Mouse (Mus musculus) left cerebral cortex, postnatal 10 days (tissue): ENCODE results near the gene Hist1h3g. TPM values are rescaled to one million over a fixed set of nuclear protein-coding genes. Genes with fewer than 3 reads are reported as not detected.
"Not testable (repeated sequence)": the region's sequence is repeated elsewhere in the genome, so short reads cannot be mapped to it uniquely, and the experiment has no call there.

Experiments
- DNase-seq, 2 experiments: peaks; one replicate each; pipeline ENCODE4 v3.0.0; 2021 to 2022; ENCODE audit warnings: low spot score in 2 of 2, mixed read lengths in 1 of 2; ENCODE audit errors: extremely low spot score in 1 of 2
- intact Hi-C: fragments of 180-260 bp; cut with DNase I; formaldehyde crosslinking; loops from one replicate; pipeline ENCODE4 v1.15.1; 2025
- total RNA-seq, 2 experiments: library from RNA; stranded (reverse); gene quantifications; 2 replicates each; pipeline ENCODE4 v1.2.3; 2021

Hist1h3g gene
- total RNA-seq, 2 experiments from 2014 or later = 9.7 to 10.4 TPM

- DNase-seq = no peak
- intact Hi-C loops = no loop called here
Measured at GRCm38 (mm10) chr13:23546694-23547093, 11.5 kb downstream of the Hist1h3g start.

DNA sequence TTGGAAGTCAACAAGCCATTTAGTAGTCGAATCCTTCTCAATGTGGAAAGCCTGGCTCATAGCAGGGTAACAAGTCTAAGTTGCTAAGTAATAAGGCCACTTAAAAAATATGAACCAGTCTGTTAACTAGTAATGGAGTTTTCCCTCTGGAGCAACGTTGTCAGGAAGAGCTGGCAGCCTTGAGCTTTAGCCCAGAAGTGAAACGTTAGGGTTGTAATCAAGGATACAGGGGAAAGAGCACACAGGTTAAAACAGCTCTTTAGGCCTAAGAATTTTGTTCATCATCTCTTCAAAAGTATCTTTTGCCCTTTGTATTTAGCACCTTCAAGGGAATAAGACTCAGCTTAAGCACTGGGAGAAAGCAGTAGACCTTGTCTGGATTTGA is 15.5 kb downstream of the Hist1h3g start:
- no peak for DNase-seq
- intact Hi-C loops = loop anchor here (10.0 kb wide), 1 partner anchor 204 kb away; the partner anchor contains the start of genes Hist1h2ab, Hist1h3b and Hist1h4b

DNA sequence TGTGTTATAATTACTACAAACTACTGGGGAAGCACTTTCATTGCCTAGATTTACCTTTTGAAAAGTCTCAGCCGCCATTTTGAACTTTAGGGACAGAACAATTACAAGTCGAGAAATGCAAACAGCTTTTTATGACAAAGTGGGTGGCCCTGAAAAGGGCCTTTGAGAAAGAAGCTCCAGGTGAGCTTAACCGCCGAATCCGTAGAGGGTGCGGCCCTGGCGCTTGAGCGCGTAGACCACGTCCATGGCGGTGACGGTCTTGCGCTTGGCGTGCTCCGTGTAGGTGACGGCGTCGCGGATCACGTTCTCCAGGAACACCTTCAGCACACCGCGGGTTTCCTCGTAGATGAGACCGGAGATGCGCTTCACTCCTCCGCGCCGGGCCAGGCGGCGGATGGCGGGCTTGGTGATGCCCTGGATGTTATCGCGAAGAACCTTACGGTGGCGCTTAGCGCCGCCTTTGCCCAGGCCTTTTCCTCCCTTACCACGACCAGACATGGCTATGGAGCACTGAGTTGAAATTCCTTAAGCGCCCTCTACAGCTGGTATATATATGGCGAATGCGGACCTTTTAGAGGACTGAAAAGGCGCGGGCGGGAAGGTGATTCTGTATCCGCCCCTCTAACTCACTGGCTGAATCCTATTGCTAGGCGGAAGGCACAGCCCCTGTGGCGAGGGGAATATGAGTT is 16.1 kb downstream of the Hist1h3g start, which contains the start of gene Hist1h4f:
Gene Hist1h4f, minus strand, starts transcription at position 503 of the 689 bp plus-strand sequence.
- intact Hi-C loops = loop anchor here (10.0 kb wide), 1 partner anchor 204 kb away; the partner anchor contains the start of genes Hist1h2ab, Hist1h3b and Hist1h4b
- peak; percentile 90 for DNase-seq

GRCm38 (mm10) chr13:23551931-23552914 is 17.0 kb downstream of the Hist1h3g start:
- DNase-seq = no peak
- intact Hi-C loops = loop anchor here (10.0 kb wide), 1 partner anchor 203 kb away; the partner anchor contains the start of genes Hist1h2ab, Hist1h3b and Hist1h4b

- no peak for DNase-seq
- intact Hi-C loops = loop anchor here (10.0 kb wide), 1 partner anchor 202 kb away; the partner anchor contains the start of genes Hist1h2ab, Hist1h3b and Hist1h4b
Measured at GRCm38 (mm10) chr13:23552962-23553361, 17.7 kb downstream of the Hist1h3g start, which contains the start of gene Hist1h1d. Gene Hist1h1d (plus strand): TSS chr13:23553262.

DNA sequence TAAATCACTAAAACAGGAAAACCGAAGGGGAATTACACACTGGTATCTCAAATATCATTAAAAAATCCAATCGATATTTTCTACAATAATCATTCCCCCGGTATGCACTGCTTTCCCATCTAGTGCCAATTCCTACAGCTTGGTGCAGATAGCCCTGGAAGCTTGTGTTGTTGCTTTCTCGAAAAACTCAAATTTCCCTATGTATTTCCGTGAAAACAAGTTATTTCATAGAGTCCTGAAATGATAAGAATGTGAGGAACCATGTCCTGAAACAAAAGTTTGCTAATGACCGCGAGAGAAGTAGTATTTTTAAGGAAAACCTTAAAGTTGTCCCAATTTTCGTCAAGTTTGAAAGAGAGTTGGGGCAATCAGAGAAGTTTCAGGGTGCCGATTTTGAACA is 19.2 kb downstream of the Hist1h3g start:
- no peak for DNase-seq
- intact Hi-C loops = loop anchor here (10.0 kb wide), 1 partner anchor 200 kb away; the partner anchor contains the start of genes Hist1h2ab, Hist1h3b and Hist1h4b

GRCm38 (mm10) chr13:23554925-23555838 is 20.0 kb downstream of the Hist1h3g start:
- DNase-seq = peak; percentile 77 to 80
- intact Hi-C loops = loop anchor here (10.0 kb wide), 1 partner anchor 200 kb away; the partner anchor contains the start of genes Hist1h2ab, Hist1h3b and Hist1h4b

DNA sequence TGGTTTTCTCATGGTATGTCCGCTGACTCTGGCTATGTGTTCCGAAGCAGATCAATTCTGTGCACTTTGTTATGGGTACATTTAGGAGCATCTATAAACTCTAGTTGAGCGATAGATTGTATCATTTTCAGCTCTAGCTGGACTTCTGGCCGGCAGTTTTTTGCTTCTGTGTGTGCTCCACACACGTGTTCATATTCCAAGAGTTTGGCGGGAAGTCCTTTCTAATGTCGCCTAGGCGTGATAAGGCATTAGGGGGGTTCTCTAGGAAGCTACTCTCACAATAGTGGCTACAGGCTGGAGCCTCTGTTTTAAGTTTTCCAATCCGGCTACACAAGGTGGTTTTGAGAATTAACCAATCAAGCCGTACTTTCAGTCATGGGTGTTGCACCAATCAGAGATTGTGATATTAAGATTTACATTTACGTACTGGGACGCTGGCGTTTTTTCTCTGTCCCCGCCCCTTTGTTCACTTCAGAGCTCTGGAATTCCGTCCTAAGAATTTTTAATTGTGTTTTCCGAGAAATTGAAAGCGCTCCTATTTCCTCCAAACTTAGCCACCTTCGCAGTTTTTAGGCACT is 20.7 kb downstream of the Hist1h3g start:
- intact Hi-C loops = loop anchor here (10.0 kb wide), 1 partner anchor 199 kb away; the partner anchor contains the start of genes Hist1h2ab, Hist1h3b and Hist1h4b

GRCm38 (mm10) chr13:23556906-23557305 is 21.7 kb downstream of the Hist1h3g start:
- no peak for DNase-seq
- intact Hi-C loops = loop anchor here (10.0 kb wide), 1 partner anchor 198 kb away; the partner anchor contains the start of genes Hist1h2ab, Hist1h3b and Hist1h4b

More for the DNA sequence above, 20.7 kb downstream of the Hist1h3g start:
- peak; percentile 61 to 90 for DNase-seq

DNA sequence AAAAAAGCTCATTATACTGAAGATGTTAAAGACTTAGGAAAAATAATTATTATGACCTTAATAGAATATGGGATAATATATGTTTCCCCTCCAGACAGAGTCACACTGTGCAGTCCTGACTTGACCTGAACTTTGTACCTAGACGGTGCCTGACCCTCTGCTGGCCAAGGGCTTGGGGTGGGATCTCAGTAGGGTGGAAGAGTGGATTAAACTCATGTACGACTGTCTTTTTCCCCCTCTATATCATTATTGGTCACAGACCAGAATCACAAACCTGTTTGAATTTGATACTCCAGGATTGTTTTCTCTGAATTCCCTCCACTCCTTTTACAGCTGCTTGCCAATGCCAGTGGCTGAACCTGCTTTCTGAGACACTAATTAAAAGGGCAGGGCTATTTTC is 25.5 kb downstream of the Hist1h3g start:
- DNase-seq, intact Hi-C loops: not testable (repeated sequence)

GRCm38 (mm10) chr13:23561531-23561882 is 26.3 kb downstream of the Hist1h3g start:
- intact Hi-C loops, DNase-seq: not testable (repeated sequence)

- DNase-seq = peak; percentile 95 to 98
- intact Hi-C loops = not testable (repeated sequence)
Measured at GRCm38 (mm10) chr13:23561883-23562659, 26.8 kb downstream of the Hist1h3g start, which contains the start of gene Hist1h3e. Gene Hist1h3e (minus strand): TSS chr13:23562369.

- peak in 1 of 2 experiments; percentile 68 for DNase-seq
- intact Hi-C loops = no loop called here
Measured at GRCm38 (mm10) chr13:23562699-23563462, 27.7 kb downstream of the Hist1h3g start.

DNA sequence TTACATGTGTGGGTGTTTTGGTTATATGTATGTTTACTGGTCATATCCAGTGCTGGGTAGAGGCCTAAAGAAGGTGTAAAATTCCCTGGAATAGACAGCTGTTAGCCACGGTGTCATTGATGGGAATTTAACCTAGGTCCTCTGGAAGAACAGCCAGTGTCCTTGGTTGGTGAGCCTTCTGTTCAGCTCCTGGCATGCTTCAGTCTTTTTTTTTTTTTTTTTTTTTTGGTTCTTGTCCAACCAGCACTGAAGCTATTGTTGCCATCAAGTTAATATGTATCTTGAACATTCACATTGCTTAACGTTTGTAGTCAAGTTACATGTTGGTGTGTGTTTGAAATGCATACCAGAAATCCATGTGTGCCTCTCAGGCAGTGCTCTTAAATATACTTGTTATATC is 29.3 kb downstream of the Hist1h3g start:
- no peak for DNase-seq
- intact Hi-C loops = no loop called here

DNA sequence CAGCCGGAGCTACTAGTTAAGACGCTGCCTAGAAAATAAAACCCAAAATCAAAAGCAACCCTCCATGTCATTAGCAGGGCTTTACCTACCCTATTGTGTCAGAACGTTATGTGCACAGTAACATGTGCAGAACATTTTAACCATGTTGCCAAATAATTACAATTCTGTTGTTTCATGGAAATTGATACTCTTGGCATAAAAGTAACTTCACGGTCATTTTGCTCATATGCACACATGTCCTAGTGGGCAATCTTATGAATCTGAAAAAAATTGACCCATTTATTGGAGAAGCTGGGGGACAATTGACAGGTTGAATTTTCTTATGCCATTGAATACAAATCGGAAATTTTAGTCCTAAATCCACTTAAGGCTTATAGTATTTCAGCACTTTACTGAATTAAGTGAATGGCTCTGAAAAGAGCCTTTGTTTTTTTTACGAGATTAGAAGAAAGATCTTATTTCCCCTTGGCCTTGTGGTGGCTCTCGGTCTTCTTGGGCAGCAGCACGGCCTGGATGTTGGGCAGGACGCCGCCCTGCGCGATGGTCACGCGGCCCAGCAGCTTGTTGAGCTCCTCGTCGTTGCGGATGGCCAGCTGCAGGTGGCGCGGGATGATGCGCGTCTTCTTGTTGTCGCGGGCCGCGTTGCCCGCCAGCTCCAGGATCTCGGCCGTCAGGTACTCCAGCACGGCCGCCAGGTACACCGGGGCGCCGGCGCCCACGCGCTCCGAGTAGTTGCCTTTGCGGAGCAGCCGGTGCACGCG is 35.2 kb downstream of the Hist1h3g start:
- DNase-seq, intact Hi-C loops: not testable (repeated sequence)
